8 mouse cellular contexts compared by ENCODE assay signal in genomic region chr1:93667760-93668400, GRCm38 (mm10). TPM values are rescaled to one million over a fixed set of nuclear protein-coding genes. Genes with fewer than 3 reads are reported as not detected.
A peak's percentile ranks its signal among the peaks of the same experiment; 100 is the strongest.
DNase-seq lines count a peak whose midpoint lies in the region; ATAC-seq lines count a peak whose summit lies in the region.

No protein-coding gene starts in this region.

- no peaks in the 10 kb centered on the region for H3K36me3 ChIP-seq in embryonic facial prominence, embryonic 13.5 days
- no peaks in the 10 kb centered on the region for H3K36me3 ChIP-seq in limb, embryonic 12.5 days
- H3K36me3 ChIP-seq in midbrain, embryonic 16.5 days (ENCODE audit: control insufficient read depth, insufficient read depth, low read length) = no peaks in the 10 kb centered on the region

- no peak overlapping the region for H3K4me2 ChIP-seq in embryonic facial prominence, embryonic 13.5 days
- H3K4me2 ChIP-seq in limb, embryonic 12.5 days = no peak overlapping the region
- H3K4me2 ChIP-seq in midbrain, embryonic 16.5 days (ENCODE audit: low read length) = no peak overlapping the region

- DNase-seq in A20 (ENCODE audit: low read depth, low spot score) (peak; percentile 64), ES-CJ7 (ENCODE audit: low read depth, low spot score) (peak; percentile 92)
- no peak for DNase-seq in right cerebral cortex, postnatal 4 days
- DNase-seq in layer of hippocampus, adult 9-10 months (ENCODE audit: low spot score) = no peak

- no peak overlapping the region for H3K9ac ChIP-seq in embryonic facial prominence, embryonic 13.5 days
- H3K9ac ChIP-seq in limb, embryonic 12.5 days (replicated peaks) = no peak overlapping the region
- H3K9ac ChIP-seq in midbrain, embryonic 16.5 days (ENCODE audit: low read depth, low read length) = no peak overlapping the region

- H3K27ac ChIP-seq in embryonic facial prominence, embryonic 13.5 days = no peak overlapping the region
- H3K27ac ChIP-seq in limb, embryonic 12.5 days = peak overlapping the region; percentile 13; the same call in 1 of the 2 replicates
- H3K27ac ChIP-seq in midbrain, embryonic 16.5 days (ENCODE audit: low read length) = no peak overlapping the region

- no peaks in the 10 kb centered on the region for H3K27me3 ChIP-seq in embryonic facial prominence, embryonic 13.5 days
- H3K27me3 ChIP-seq in limb, embryonic 12.5 days = no peaks in the 10 kb centered on the region
- no peaks in the 10 kb centered on the region for H3K27me3 ChIP-seq in midbrain, embryonic 16.5 days (ENCODE audit: control insufficient read depth, insufficient read depth, low read depth, low read length)

- no peaks in the 10 kb centered on the region for H3K9me3 ChIP-seq in embryonic facial prominence, embryonic 13.5 days
- H3K9me3 ChIP-seq in limb, embryonic 12.5 days = no peaks in the 10 kb centered on the region
- H3K9me3 ChIP-seq in midbrain, embryonic 16.5 days (replicated peaks; ENCODE audit: control insufficient read depth, low read length, poor library complexity, severe bottlenecking) = no peaks in the 10 kb centered on the region

- H3K4me3 ChIP-seq in embryonic facial prominence, embryonic 13.5 days = no peak overlapping the region
- H3K4me3 ChIP-seq in limb, embryonic 12.5 days (replicated peaks) = no peak overlapping the region
- H3K4me3 ChIP-seq in midbrain, embryonic 16.5 days (ENCODE audit: low read depth, low read length) = no peak overlapping the region

- peaks cover 13% of the 10 kb centered on the region for H3K4me1 ChIP-seq in embryonic facial prominence, embryonic 13.5 days
- H3K4me1 ChIP-seq in limb, embryonic 12.5 days (replicated peaks) = peaks cover 18% of the 10 kb centered on the region
- 0 out of 2 replicates have a peak, but pooled peaks cover 4% of the 10 kb centered on the region for H3K4me1 ChIP-seq in midbrain, embryonic 16.5 days (ENCODE audit: control insufficient read depth, insufficient read depth, low read length)

- ATAC-seq in embryonic facial prominence, embryonic 13.5 days (ENCODE audit: insufficient number of reproducible peaks, insufficient read depth, low FRiP score, low TSS enrichment, low read depth) = peak; percentile 40; the same call in 1 of the 2 replicates
- 0 out of 2 replicates have a peak, but pooled peaks have one; percentile 44 for ATAC-seq in limb, embryonic 12.5 days (ENCODE audit: insufficient number of reproducible peaks, insufficient read depth, low FRiP score, low TSS enrichment, low read depth)
- ATAC-seq in midbrain, embryonic 16.5 days = peak; percentile 44; the same call in 1 of the 2 replicates
- ATAC-seq in cerebellum, adult (ENCODE audit: insufficient number of reproducible peaks, low FRiP score, low TSS enrichment) = no peak

- 29% methylated on average over 13 of the region's 13 CpGs for WGBS in embryonic facial prominence, embryonic 13.5 days
- 36% methylated on average over 13 of the region's 13 CpGs for WGBS in limb, embryonic 12.5 days
- WGBS in midbrain, embryonic 16.5 days = 31% methylated on average over 13 of the region's 13 CpGs

RNA-seq across cellular contexts. Expression of gene Stk25, which starts 9.4 kb away (rescaled TPM):
- polyA plus RNA-seq in embryonic facial prominence, embryonic 13.5 days (2015; fragmentation: Nextera tagmentation; extraction: Ambion mirVana) = 171 and 196 TPM in 2 replicates
- polyA plus RNA-seq in limb, embryonic 12.5 days (2016; fragmentation: Nextera tagmentation; extraction: Ambion mirVana) = 194 and 202 TPM in 2 replicates
- polyA plus RNA-seq in midbrain, embryonic 16.5 days (2015; fragmentation: Nextera tagmentation; extraction: Ambion mirVana) = 347 and 394 TPM in 2 replicates

RNA-seq across cellular contexts. Expression of gene Bok, which starts 17.6 kb away (rescaled TPM):
- 43.3 and 48.2 TPM in 2 replicates for polyA plus RNA-seq in embryonic facial prominence, embryonic 13.5 days (2015; fragmentation: Nextera tagmentation; extraction: Ambion mirVana)
- polyA plus RNA-seq in limb, embryonic 12.5 days (2016; fragmentation: Nextera tagmentation; extraction: Ambion mirVana) = 32.2 and 38.7 TPM in 2 replicates
- 99.0 and 102 TPM in 2 replicates for polyA plus RNA-seq in midbrain, embryonic 16.5 days (2015; fragmentation: Nextera tagmentation; extraction: Ambion mirVana)

Comparison
In these comparisons a context has a peak if more than half of its experiments do, and no peak if none do; other contexts are left out.
1. DNase-seq: peak in A20 (single experiment) and ES-CJ7 (single experiment); none in right cerebral cortex, postnatal 4 days (single experiment) and layer of hippocampus, adult 9-10 months (single experiment).